Mouse (Mus musculus) testis, postnatal 10 days (tissue): ENCODE measurements around the gene Xpo6.

Source experiments
- DNase-seq: peaks from one replicate; pipeline ENCODE4 v3.0.0; 2021; ENCODE audit warnings: low spot score

Xpo6 gene

GRCm38 (mm10) chr7:126200178-126200996, at the start of gene Xpo6:
Xpo6 (minus strand) TSS chr7:126200501.
- peak; percentile 99 for DNase-seq

- no peak for DNase-seq
Observed at GRCm38 (mm10) chr7:126249986-126250385, 49.7 kb upstream of the Xpo6 start.

GRCm38 (mm10) chr7:126249146-126249545, 48.8 kb upstream of the Xpo6 start:
- DNase-seq: no peak

- DNase-seq: no peak
Observed at GRCm38 (mm10) chr7:126248641-126249141, 48.4 kb upstream of the Xpo6 start.

GRCm38 (mm10) chr7:126248088-126248487, 47.8 kb upstream of the Xpo6 start:
- DNase-seq: peak; percentile 40

- DNase-seq: no peak
Observed at GRCm38 (mm10) chr7:126244168-126244750, 44.0 kb upstream of the Xpo6 start.

GRCm38 (mm10) chr7:126240814-126241360, 40.6 kb upstream of the Xpo6 start:
- no peak for DNase-seq

GRCm38 (mm10) chr7:126236794-126237192, 36.5 kb upstream of the Xpo6 start:
- no peak for DNase-seq

- no peak for DNase-seq
Observed at GRCm38 (mm10) chr7:126236083-126236793, 35.9 kb upstream of the Xpo6 start.

GRCm38 (mm10) chr7:126234611-126235010, 34.3 kb upstream of the Xpo6 start:
- DNase-seq: no peak

- DNase-seq: no peak
Observed at GRCm38 (mm10) chr7:126232345-126233071, 32.2 kb upstream of the Xpo6 start.

GRCm38 (mm10) chr7:126230357-126231148, 30.3 kb upstream of the Xpo6 start:
- no peak for DNase-seq

GRCm38 (mm10) chr7:126226136-126226535, 25.8 kb upstream of the Xpo6 start:
- DNase-seq: no peak

- DNase-seq: no peak
Observed at GRCm38 (mm10) chr7:126222753-126223152, 22.5 kb upstream of the Xpo6 start.

- DNase-seq: no peak
Observed at GRCm38 (mm10) chr7:126220611-126221010, 20.3 kb upstream of the Xpo6 start.

GRCm38 (mm10) chr7:126218311-126218710, 18.0 kb upstream of the Xpo6 start:
- DNase-seq: no peak

- DNase-seq: no peak
Observed at GRCm38 (mm10) chr7:126216867-126217266, 16.6 kb upstream of the Xpo6 start.

GRCm38 (mm10) chr7:126210856-126211255, 10.6 kb upstream of the Xpo6 start:
- no peak for DNase-seq

- DNase-seq: no peak
Observed at GRCm38 (mm10) chr7:126200997-126201345, 670 bp upstream of the Xpo6 start.

- DNase-seq: peak; percentile 67
Observed at GRCm38 (mm10) chr7:126199691-126200102, 604 bp downstream of the Xpo6 start.

- DNase-seq: no peak
Observed at GRCm38 (mm10) chr7:126198926-126199325, 1.4 kb downstream of the Xpo6 start.
